Mouse (Mus musculus) adrenal gland, adult 8-10 months (tissue): ENCODE data around the gene Abi1. TPM values are rescaled to one million over a fixed set of nuclear protein-coding genes. Genes with fewer than 3 reads are reported as not detected.
"Not testable (repeated sequence)": the region's sequence is repeated elsewhere in the genome, so short reads cannot be mapped to it uniquely, and the experiment has no call there.

Experiments used
- DNase-seq: peaks from one replicate; pipeline ENCODE4 v3.0.0; 2022
- total RNA-seq, 4 experiments: library from RNA; stranded (reverse); gene quantifications; 2 replicates each; pipeline ENCODE4 v1.2.4; 2022

Gene Abi1
- total RNA-seq, 4 experiments from 2014 or later = 59.0 to 81.6 (median 75.0) TPM

DNA sequence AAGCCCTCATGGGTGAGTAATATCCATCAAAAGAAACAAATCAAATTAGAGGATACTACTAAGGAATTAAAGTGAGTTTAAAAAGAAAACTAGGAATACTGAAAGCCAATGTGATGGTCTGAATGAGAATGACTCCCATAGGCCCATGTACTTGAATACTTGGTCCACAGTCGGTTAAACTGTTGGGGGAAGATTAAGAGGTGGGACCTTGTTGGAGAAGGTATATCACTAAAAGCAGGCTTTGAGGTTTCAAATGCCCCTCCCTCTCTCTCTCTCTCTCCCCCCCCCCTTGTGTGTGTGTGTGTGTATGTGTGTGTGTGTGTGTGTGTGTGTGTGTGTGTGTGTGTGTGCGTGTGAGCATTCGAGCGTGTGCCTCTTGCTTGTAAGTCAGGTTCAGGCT is 9.4 kb downstream of the Abi1 start:
- no peak for DNase-seq

DNA sequence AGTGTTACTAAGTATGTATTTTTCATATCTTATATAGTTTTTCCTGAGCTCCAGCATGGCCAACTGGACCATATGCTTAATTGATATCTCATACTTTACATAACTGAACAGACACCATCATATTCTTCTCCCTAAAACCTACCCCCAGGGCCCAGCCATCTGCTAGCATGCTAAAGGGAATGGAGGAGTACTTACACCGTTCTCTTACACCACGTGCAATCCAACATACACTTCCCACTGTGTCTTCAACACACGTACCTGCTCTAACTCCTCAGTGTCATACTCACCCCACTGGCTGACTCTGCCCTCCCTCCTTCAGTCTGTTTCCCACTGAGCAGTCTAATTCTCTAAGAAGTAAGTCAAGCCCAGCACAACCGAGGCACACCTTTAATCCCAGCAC is 11.2 kb downstream of the Abi1 start:
- DNase-seq = no peak

DNA sequence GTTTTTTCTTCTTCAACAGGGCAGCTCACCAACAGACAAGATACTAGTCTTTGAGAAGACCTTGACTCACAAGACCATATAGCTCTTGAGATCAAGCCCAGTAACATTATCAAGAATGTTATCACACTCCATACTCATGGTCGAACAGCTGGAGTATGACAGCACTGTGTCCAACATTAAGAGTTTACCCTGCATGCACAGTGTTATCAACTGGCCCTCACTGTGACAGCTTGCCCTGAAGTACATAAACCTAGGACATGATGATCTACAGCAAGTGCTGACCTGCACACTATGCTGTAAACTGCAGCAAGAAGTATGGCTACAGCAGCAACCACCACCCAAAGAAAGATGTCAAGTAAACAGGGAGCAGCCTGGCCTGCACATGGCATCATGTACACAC is 13.7 kb downstream of the Abi1 start:
- DNase-seq = no peak

DNA sequence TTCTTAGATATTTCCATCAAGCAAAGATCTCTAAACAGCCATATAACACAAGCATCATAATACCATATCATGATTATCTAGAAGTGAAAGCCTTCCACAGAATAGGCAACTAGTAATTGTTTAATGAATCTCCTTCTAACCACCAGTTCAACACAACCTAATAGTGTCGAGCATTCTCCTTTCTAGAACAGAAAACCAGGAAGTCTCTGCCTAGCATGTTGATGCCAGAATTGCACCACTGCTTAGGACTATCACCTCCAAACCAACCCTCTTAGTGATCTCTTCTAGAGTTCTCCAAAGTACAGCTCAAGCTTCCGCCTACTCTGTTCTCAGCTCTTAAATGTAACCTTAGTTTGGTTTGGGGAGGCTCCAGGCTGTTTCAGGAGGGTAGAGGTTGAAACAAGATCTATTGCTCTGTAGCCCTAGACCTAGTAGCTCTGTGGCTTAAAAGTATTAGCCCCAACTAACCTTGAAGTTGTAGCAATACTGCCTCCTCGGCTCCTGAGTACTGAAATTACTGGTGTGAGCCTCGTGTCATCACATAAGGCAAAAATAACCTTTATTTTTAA is 16.2 kb downstream of the Abi1 start:
- DNase-seq = no peak

DNA sequence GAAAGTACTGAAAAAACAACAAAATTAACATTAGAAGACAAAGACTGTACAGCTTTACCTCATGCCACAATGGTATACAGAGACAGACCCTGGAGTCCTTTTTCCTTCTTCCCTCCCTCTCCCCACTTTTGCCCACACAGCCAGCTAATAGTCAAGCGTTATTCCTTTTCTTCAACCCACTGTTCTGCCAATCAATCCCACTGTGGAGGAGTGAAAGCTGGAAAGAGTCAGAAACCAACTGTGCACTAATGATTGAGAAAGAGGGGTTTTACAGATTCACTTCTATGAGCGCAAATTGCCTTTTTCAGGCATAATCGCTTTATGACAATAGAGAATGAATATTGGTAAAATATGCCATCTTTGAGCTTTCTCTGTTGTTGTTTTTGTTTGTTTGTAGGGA is 17.0 kb downstream of the Abi1 start:
- no peak for DNase-seq

DNA sequence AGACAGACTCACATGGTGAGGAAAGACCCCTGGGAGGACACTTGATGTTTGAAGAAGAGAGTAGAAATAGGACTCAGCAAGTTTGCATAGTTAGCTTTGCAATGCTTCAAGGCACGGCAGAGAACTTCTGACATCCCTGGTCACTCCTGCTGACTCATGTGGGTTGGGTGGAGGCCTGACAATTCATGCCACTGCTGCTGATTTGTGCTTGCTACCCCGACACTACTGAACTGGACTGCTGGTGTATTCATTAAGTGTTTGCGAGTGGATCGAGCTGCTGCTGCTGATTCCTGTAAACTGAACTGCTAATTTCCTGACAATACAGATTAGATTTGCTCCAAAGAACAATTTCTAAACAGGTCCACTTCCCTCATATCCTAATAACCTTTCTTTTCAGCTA is 18.3 kb downstream of the Abi1 start:
- peak; percentile 40 for DNase-seq

DNA sequence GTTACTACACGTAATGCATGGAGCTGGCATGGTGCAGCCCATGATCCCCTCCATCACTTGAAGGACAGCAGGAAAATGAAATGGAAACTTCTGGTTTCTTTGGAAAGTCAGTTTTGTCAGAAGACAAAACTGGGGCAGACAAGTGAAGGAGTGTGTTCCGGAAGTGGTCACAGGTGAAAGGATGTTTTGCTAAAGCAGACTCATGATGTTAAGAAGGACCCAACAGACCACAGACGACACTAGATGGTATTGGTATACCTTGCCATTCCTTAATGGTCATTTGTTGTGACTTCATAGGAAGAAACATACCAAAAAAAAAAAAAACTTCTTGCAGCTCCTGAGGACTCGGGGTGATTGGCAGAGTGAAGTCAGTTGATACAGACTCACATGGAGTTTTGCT is 18.7 kb downstream of the Abi1 start:
- no peak for DNase-seq

DNA sequence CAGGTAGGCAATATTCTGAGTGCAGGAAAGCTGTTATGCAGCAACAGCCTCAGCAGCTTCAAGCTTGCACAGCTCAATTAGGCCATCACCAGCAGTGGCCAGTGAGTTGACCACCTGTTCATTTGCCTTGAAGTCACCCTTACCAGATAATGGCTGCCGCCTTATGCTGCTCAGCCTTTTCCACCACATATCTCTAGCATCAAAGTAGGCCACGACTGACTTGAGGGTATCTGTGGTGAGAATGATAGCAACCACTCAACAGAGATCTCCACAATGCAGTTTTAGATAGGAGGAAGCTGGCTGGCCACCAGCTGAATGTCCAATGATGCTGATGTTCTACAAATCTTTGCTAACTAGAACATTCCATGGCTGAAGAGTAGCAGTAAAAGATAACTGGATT is 20.9 kb downstream of the Abi1 start:
- no peak for DNase-seq

DNA sequence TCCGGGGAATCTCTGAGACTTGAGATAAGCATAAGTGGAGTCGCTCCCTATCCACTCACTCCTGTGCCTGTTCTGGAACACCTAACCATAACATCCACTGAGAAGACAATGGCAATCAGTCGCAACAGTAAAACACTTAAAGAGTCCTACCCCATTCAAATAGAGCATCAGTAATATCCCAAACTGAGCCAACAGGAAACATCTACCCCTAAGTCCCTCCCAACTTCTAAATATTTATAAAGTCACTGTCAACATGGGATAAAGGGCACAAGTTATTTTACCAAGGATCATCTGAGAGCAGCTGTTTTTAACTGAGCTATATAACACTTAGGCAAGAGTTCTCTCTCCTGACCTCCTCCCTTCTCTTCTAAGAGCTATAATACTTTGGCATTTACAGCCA is 23.9 kb downstream of the Abi1 start:
- DNase-seq = no peak

DNA sequence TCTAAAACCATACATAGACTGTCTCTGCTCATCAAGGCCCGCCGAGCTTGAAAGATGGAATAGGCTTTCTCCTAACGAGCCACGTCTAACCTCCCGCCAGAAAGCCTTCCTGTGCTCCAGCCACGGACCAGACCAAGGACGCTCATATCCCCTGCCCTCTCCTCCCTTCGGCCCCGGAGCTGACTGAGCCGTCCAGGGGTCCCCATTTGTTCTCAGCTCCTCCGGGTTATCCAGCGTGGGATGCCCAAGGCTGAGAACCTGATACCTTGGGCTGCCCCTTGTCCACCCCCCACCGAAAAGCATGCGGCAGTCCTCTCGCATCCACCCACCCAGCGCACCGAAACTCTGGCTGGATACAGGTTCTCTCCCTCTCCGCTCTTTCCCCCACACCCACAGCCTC is 24.7 kb downstream of the Abi1 start:
- DNase-seq = no peak

DNA sequence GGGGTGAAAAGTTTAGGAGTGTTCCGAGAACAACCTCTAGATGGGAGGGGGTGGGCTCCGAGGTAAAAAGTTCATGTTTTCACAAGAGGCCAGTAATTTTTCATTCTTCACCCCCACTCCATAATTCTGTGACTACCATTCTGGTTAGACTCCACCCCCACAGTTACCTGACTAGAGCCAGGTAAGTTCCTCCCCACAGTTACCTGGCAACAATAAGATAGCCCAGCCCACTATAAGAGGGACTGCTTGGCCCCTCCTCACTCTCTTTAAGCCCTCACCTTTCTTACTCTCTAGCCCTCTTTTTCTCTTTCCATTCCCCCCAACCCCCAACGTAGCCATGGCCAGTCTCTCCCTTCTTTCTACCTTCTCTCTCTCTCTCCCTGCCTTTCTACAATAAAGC is 25.1 kb downstream of the Abi1 start:
- not testable (repeated sequence) for DNase-seq

DNA sequence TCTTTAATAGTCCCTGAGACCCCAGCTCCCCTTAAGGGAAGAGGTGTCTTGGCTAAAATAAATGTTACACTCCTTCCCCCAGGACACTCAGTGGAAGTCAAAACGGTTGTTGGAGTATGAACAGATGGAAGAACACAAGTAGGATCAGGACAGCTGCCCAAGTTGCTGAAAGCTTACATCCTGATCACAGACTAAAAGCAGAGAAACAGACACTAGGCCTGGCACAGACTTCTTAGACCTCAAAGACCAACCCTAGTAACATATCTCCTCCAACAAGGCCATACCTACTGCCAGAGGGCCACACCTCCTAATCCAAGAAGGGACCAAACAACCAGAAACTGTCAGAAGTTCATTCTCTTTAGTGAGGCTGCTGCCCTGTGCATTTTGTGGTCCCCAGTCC is 31.8 kb downstream of the Abi1 start:
- DNase-seq = no peak

DNA sequence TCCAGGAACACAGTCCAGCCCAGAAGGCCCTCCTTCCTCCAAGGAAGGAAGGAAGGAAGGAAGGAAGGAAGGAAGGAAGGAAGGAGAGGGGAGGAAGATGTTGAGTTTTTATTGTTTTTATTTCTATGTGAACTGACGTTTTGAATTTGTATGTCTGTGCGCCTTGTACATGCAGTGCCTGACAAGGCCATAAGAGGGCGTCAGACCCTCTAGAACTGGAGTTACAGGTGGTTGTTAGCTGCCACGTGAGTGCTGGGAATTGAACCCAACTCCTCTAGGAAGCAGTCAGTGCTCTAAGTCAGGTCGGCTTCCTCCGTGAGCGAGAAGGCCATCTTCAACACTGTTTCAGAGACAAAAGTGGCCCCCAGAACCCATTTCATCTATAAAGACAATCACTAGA is 32.5 kb downstream of the Abi1 start:
- no peak for DNase-seq

DNA sequence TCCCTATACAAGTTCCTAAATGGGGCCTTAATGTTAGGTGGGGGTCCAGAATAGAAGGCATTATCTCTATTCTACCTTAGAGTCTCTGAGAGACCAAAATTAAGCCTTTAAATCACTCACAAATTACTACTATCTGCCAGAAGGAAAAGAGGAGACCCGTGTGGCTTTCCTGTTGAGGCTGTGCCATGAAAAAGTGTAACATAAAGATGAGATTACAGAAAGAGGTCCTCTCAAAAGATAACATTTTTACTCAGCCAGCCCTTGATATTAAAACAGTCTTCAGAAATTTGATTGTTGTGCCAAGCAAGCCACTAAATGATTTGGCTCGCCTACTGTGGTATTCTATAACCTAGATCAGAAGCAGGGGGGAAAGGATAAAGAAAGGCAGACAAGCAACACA is 32.9 kb downstream of the Abi1 start:
- DNase-seq = no peak

DNA sequence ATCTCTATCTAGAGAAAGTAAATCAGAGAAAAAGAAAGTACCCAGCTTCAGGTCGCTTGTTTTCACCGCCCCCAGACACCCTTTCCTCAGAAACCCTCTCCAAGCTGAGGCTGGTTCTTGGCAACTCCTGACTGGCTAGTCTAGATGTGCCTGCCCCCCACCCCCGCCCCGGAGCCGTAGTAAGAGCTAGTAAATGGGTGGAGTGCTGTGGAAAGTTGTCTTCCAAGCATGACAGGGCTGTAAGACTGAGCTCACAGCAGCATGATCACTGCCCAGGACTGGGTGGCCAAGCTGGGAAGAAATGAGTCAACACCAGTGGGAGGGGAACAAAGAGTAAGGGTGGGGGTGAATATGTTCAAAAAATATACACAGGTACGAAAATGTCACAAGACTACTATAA is 33.8 kb downstream of the Abi1 start:
- DNase-seq = no peak

DNA sequence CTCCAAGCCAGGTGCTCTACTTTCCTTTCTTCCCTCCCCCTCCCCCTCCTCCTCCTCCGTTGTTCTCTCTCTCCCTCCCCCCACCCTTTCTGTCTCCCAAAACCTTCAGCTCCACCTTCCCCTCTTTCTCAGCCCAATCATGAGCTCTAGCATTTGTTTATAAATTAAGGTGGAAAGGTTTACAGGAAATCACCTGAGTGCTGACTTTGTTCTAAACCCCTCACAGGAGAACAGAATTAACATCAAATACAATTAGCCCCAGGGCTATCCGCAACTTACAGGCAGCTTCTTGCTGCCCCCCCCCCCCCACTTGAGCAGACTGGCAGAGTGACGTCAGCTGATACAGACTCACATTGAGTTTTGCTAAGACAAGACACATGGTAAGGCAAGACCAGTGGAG is 37.4 kb downstream of the Abi1 start:
- DNase-seq = no peak

DNA sequence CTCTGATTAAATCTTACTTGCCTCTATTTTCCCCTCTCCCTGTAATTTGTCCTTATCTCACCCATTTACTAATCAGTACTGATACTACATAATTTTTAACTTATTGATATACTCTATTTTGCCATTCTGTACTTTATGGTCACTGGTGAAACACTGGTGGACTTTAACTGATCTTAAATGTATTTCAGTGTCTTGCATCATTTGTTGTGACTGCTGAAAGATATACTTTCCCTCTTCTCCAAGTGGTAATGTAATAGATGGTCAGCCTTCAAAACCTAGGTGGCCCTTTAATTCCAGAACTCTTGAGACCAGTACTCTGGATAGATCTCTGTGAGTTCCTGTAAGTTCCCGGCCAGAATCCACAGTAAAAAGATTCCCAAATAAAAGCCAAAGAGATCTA is 40.4 kb downstream of the Abi1 start:
- DNase-seq = no peak

DNA sequence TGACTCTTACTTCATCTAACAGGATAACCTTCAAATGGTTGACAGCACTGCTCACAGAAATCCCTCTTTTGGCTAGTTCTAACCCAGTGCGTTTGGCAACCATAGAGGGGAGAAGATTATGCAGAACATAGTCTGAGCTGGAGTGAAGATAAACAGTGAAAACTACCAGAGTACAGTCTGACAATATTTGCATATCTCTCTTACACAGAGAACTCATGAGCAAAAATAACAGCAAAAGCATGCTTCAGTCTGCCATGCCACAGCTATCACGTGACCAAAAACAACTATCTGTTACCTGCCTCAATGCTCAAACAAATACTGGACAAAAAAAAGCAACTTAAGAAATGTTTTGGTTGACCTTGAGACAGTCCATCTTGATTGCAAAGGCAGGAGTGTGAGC is 41.2 kb downstream of the Abi1 start:
- no peak for DNase-seq

DNA sequence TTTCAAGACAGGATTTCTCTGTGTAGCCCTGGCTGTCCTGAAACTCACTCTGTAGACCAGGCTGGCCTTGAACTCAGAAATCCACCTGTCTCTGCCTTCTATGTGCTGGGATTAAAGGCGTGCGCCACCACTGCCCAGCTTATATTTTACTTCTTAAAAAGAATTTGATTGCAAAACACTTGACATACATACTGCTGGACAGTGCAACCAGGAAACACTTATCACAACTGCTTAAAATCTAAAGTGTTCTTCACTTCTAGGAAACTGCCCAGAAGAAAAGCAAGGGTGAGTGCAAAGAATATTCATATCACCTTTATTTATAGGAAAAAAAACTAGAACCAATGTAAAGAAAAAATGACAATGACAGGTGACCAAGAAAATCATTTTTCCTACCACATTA is 42.0 kb downstream of the Abi1 start:
- no peak for DNase-seq

DNA sequence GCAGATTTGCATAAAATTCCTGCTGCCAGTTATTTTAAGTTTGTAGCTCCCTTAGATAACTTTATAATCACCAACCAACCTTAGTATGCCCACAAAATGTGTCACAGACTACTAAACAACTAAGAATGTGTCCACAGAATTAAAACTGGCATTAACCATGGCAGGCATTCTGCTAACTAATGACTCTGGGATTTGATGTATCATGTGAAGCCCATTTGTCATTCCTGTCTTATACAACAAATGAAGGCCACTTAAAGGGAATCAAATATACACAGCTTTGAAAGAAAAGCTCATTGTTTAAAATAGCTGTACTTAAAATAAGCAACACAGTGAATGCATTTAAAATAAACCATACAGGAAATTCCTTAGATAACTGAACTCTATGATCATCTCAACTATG is 44.0 kb downstream of the Abi1 start:
- DNase-seq = no peak

DNA sequence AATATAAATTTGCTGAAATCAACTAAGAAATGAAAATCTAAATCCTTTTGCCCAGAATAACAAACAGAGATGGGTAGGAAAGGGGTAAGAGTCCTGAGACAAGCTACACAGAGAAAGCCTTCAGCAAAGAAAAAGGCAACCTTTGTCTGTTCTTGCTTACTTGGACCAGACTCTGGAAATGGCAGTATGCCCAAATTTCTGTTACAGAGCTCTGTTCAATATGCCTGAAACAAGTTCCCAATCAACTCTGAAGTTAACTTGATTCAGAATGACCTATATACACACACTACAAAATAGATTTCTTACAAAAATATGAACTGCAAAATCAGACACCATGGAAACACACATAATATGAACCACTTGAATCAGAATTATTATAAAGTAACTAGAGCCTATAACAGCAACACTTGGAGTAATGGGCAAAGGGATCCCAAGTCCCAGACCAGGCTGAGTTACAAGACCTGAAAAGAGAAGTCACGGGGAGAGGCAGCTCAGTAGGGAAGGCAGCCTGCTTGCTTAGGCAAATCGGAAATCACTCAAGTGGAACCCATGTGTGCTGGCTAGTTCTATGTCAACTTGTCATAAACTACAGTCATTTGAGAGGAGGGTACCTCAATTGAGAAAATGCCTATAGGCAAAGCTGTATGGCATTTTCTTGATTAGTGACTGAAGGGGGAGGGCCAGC is 53.9 kb downstream of the Abi1 start:
- DNase-seq = no peak

DNA sequence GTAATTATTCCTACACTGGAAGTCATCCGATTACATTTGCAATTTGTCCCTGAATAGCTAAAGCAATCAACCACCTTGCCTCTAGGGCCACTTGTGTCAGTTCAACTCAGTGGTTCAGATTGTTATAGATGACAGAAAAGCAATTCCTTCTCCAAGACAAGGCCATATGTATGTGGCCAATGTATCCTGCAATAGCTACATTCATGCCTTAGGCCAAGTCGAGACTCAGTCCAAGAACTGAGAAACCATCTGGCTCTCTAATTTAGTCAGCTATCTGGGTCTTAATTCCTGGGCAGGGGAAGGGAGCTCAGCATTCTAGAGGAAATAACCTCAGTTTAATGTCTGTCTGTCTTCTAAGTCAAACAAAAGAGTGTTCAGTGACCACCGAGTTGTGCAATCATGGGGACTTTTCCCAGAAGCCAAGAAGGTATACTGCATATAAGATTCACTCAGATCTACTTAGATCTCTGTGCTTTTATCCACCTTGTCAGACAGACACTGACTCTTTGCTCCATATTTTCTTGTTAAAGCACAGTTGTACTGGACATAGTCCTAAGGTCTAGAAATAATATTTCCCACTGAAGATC is 62.6 kb downstream of the Abi1 start:
- no peak for DNase-seq

DNA sequence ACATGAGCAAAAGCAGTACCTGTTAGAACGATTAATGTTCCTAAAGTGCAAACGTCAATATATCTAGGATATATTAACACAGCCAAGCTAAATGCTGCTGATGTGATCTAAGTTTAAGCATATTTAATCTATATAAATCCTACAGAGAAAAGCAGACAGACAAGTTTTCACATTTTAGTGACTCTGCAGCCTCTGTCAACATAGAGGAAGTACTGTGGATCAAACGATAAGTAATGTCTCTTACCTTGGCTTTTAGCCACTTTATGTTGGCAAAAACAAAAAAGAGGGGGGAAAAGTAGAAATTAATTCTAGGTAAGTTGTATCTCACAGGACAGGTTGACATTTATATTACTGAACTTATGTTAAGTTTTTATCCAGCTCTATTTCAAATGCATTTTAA is 77.1 kb downstream of the Abi1 start:
- DNase-seq = no peak

DNA sequence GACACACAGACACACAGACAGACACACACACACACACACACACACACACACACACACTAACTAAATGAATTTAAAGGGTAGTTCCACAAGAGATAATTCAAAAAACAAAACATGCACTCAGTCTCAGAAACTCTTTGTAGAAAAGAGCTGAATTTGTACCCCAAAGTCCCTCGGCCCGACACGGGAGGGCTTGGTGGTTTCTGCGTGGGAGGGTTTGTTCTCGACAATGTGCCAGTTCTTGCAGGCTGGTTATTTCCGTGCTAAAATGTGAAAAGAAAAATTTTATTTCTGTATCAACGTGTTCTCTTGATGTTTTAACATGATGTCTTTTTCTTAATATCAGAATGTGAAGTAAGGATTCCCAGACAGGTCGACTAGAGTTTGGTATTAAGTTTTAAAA is 77.8 kb downstream of the Abi1 start:
- no peak for DNase-seq

DNA sequence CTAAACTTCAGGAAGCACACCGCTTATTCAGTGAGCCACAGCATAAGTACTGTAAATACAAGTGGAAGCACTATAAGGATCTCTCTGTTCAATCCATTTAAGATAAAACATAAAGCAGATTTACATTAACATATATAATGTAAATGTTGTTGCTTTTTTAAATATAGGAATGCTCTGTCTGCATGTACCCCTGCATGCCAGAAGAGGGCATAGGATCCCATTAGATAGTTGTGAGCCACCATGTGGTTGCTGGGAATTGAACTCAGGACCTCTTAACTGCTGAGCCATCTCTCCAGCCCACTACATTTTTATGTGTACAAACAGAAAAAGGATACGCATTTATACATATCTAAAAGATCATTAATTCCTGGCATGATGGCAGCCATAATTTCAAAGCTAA is 78.4 kb downstream of the Abi1 start:
- DNase-seq = no peak
